Mouse (Mus musculus): ENCODE results near the gene Macrod2.

Macrod2 gene

GRCm38 (mm10) chr2:140906123-140906522 lies 511.0 kb downstream of the Macrod2 start:
- DNase-seq (ENCODE audit: low read depth, low spot score), result no peak

- no peak for DNase-seq (ENCODE audit: low read depth, low spot score)
Measured at GRCm38 (mm10) chr2:140911463-140911862, 516.4 kb downstream of the Macrod2 start.

GRCm38 (mm10) chr2:140912179-140912578 lies 517.1 kb downstream of the Macrod2 start:
- no peak for DNase-seq (ENCODE audit: low read depth, low spot score)

GRCm38 (mm10) chr2:140912931-140913330 lies 517.8 kb downstream of the Macrod2 start:
- no peak for DNase-seq (ENCODE audit: low read depth, low spot score)

- DNase-seq (ENCODE audit: low read depth, low spot score), result no peak
Measured at GRCm38 (mm10) chr2:140913679-140914412, 518.7 kb downstream of the Macrod2 start.

GRCm38 (mm10) chr2:140926922-140927321 lies 531.8 kb downstream of the Macrod2 start:
- peak; percentile 32 for DNase-seq (ENCODE audit: low read depth, low spot score)

GRCm38 (mm10) chr2:140934483-140934882 lies 539.4 kb downstream of the Macrod2 start:
- no peak for DNase-seq (ENCODE audit: low read depth, low spot score)

- no peak for DNase-seq (ENCODE audit: low read depth, low spot score)
Measured at GRCm38 (mm10) chr2:140949461-140949860, 554.4 kb downstream of the Macrod2 start.

- DNase-seq (ENCODE audit: low read depth, low spot score), result no peak
Measured at GRCm38 (mm10) chr2:140959246-140959645, 564.1 kb downstream of the Macrod2 start.

- no peak for DNase-seq (ENCODE audit: low read depth, low spot score)
Measured at GRCm38 (mm10) chr2:140970181-140970580, 575.1 kb downstream of the Macrod2 start.

GRCm38 (mm10) chr2:140971845-140972244 lies 576.7 kb downstream of the Macrod2 start:
- DNase-seq (ENCODE audit: low read depth, low spot score), result no peak

- DNase-seq (ENCODE audit: low read depth, low spot score), result no peak
Measured at GRCm38 (mm10) chr2:140985670-140986372, 590.7 kb downstream of the Macrod2 start.

- DNase-seq (ENCODE audit: low read depth, low spot score), result no peak
Measured at GRCm38 (mm10) chr2:141003846-141004245, 608.7 kb downstream of the Macrod2 start.

- no peak for DNase-seq (ENCODE audit: low read depth, low spot score)
Measured at GRCm38 (mm10) chr2:141004326-141004725, 609.2 kb downstream of the Macrod2 start.

GRCm38 (mm10) chr2:141005616-141006015 lies 610.5 kb downstream of the Macrod2 start:
- no peak for DNase-seq (ENCODE audit: low read depth, low spot score)

GRCm38 (mm10) chr2:141007725-141008124 lies 612.6 kb downstream of the Macrod2 start:
- DNase-seq (ENCODE audit: low read depth, low spot score), result no peak

GRCm38 (mm10) chr2:141008458-141008857 lies 613.3 kb downstream of the Macrod2 start:
- DNase-seq (ENCODE audit: low read depth, low spot score), result no peak

GRCm38 (mm10) chr2:141013443-141014165 lies 618.5 kb downstream of the Macrod2 start:
- DNase-seq (ENCODE audit: low read depth, low spot score), result no peak

GRCm38 (mm10) chr2:141022971-141023370 lies 627.9 kb downstream of the Macrod2 start:
- no peak for DNase-seq (ENCODE audit: low read depth, low spot score)

- no peak for DNase-seq (ENCODE audit: low read depth, low spot score)
Measured at GRCm38 (mm10) chr2:141023916-141024315, 628.8 kb downstream of the Macrod2 start.

GRCm38 (mm10) chr2:141024316-141025043 lies 629.4 kb downstream of the Macrod2 start:
- no peak for DNase-seq (ENCODE audit: low read depth, low spot score)

Measured in forelimb bud, embryonic 11.5 days (tissue).